Mouse (Mus musculus) lung, postnatal 4 days (tissue): Measurements from ENCODE around the gene Sh3pxd2b.

Source experiments
- DNase-seq, 2 experiments: peaks; one replicate each; pipeline ENCODE4 v3.0.0; 2021

Gene Sh3pxd2b

GRCm38 (mm10) chr11:32374027-32374589, 26.5 kb downstream of the Sh3pxd2b start:
- no peak for DNase-seq

GRCm38 (mm10) chr11:32375104-32375535, 27.5 kb downstream of the Sh3pxd2b start:
- peak; percentile 61 to 80 for DNase-seq

GRCm38 (mm10) chr11:32376086-32376485, 28.5 kb downstream of the Sh3pxd2b start:
- no peak for DNase-seq

- DNase-seq, result no peak
These were observed 32.3 kb downstream of the Sh3pxd2b start for GRCm38 (mm10) chr11:32379910-32380309.

DNA sequence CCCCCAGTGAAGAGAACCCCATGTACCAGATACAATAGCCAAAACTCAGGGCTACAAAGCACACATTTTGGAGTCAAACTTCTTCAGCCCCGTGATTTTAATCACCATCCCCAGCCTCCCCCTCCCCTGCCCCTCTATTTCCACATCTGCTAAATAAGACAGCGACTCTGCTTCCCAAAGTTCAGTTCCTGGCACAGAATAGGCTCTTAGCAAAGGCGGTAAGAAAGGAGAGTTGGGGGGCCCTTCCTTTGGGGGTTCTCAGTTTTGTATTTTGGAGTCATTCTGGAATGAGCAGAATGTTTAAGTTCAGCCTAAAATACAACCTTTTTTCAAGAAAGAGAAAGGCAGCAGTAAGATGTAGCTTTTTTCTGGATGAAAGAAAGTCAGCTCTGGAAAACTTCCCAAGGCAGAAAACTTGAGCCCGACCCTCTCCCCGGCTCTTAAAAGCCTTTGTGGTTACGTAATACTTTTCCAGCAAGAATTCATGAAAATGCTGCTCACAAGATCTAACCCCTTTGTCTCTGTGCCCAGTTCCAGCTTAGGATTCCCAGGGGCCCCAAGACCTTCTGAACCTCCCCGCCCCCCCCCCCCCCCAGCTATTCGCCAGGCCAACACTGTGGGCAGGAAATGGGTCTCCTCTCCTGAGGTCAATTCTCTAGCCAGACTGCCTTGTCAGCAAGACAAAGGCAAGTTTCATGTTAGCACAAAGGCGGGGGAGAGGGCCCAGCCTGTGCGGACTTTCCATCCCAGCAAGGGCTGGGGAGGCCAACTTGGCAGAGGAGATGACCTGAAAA, 35.9 kb downstream of the Sh3pxd2b start:
- DNase-seq, result peak; percentile 68 to 88

GRCm38 (mm10) chr11:32384135-32384801, 36.6 kb downstream of the Sh3pxd2b start:
- no peak for DNase-seq

DNA sequence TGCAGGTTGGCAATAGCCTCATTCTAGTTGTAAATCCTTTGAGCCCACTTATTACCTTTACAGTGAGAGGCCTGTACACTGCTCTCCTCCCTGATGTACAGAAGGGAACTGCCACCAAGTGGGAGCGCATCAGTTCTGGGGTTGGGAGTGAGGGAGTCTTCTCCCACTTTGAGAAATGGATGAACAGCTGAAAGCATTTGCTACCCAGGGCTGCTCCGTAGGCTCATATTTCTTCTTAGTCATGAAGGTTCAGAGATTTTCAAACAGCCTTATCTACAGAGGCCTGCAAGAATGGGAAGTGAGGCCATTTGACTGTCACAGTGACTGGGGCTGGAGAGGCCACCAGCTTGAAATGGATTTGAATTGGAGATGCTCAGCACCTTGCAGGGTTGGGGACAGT, 38.4 kb downstream of the Sh3pxd2b start:
- DNase-seq, result no peak

DNA sequence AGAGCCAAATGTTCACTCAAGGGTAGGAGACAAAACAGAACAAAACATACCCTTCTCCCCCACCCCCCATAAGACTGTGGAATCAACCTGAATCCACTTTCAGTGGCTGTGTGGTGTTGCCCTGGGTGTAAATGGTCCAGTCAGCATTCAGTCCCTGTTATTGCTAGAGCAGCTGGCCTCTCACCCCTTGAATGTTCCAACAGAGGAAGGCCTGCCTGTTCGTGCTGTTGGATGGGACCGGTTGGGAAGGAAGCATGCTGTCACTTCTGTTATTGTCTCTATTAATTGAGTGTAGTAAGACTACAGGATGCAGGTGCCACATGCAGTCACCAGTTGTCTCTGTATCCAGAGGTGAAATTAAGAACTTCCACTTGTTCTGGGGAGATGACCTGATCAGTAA, 40.4 kb downstream of the Sh3pxd2b start:
- no peak for DNase-seq

- peak; percentile 25 to 78 for DNase-seq
These were observed 45.5 kb downstream of the Sh3pxd2b start for GRCm38 (mm10) chr11:32393095-32393494.

DNA sequence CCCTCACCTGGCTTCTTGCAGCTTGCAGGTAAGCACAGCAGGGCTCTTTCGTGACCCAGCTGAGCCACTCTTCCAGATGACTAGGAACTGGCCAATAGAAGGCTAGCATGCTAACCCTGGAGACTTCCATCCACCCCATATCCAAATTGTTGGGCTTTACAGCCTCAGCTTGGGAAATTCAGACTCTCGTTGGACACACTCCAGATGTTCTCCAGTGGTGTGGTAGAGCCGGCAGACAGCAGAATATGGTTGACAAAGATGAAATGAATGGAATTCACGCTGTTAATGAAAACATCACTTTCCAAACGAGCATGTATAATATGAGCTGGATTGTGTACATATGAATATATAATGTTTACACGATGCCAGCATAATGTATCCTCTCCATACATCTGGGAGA, 48.2 kb downstream of the Sh3pxd2b start:
- peak in 1 of 2 experiments; percentile 30 for DNase-seq

DNA sequence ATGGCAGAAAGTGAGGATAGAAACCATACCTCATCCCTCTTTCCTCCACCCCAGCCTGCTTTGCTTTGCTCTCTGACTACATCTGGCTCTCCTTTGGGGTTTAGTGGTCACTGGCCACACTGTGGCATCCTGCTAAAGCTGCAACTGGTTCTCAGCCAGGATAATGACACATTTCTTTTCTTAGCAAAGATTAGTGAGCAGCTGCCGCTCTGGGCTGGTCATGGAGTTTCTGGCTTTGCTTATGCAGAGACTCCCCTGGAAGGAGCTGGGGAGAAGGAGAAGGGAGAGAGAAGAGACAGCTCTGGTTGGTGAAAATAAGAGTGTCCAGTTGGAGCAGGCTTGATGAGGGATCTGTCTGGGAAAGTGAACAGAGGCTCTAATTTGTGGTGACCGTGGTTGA, 50.8 kb downstream of the Sh3pxd2b start:
- DNase-seq, result no peak

DNA sequence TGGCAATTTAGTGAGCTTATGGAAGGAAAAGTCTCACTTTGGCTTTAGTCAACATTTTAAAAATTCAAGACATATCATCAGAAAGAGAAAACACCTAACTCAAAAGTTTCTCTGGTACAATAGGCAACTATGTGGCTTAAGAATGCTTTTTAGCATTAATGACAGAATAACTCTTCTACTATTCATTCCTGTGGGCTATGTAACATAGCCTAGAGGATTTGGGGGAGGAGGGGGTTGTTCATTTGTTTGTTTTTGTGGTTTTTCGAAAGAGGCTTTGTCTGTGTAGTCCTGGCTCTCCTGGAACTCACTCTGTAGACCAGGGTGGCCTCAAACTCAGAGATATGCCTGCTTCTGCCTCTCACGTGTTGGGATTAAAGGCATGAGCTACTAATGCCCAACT, 51.6 kb downstream of the Sh3pxd2b start:
- no peak for DNase-seq

- peak; percentile 41 to 71 for DNase-seq
These were observed 55.1 kb downstream of the Sh3pxd2b start for GRCm38 (mm10) chr11:32402712-32403111.

- no peak for DNase-seq
These were observed 57.1 kb downstream of the Sh3pxd2b start for GRCm38 (mm10) chr11:32404708-32405107.

DNA sequence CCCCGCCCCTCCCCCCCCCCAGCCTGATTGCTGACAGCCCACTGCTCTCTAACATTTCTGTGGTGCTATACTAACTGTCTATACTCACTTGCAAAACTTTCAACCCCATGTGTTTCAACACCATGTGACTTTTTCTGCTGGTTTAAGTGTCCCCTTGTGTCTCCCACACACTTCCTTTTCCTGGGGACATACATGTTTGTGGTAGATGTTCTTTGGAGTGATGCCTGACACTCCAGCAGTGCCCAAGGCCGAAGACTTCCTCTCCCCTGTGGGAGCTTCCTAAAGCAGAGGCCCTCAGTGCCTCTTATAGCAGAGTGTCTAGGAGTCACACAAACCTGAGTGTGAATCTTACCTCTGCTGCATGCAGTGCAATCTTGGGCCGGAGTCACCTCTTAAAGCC, 60.2 kb downstream of the Sh3pxd2b start:
- no peak for DNase-seq

DNA sequence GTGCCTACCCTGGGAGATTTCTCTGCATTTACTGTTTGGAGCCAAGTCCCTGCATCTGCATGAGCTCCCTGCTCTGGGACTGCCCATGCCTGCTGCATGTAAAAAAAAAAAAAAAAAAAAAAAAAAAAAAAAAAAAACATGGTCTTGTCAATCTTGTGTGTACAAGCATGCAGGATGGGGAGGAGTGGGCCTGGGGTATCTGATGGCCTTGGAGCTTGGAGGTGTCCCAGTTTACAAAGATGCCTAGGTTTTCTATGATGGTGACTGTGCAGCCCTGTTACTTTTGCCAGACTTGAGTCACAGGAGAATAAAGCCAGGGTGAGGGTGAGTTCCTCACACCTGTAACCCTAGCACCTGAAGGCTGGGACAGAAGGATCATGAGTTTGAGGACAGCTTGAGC, 61.4 kb downstream of the Sh3pxd2b start:
- DNase-seq, result no peak

DNA sequence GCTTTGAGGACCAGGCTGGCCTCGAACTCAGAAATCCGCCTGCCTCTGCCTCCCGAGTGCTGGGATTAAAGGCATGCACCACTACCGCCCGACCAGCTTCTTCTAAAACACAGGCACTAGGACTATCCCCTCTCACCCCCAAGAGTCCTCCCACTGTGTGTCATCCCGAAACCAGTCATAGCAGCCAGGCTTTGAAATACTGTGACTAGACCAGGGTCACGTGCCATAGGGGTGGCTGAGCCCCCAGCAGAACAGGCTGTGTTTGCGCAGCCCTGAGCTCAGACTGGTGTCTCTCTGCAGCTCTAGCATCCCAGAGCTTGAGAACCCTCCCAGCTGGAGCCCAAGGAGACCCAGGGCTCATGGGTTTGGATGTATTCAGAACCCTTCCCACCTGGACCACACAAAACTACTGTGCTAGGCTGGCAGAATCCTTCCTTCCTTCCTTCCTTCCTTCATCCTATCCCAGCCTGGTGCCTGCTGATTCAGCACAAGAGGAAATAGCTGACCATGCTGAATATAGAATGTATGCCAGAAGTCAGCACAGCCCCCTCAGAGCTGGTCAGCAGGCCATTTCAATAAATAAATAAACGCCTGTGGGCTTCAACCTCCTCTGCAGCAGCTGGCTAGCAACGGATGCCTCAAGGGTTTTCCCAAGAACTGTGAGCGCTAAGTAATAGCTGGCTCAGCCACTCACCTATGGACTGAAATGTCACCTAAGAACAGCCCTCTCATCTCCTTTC, 62.4 kb downstream of the Sh3pxd2b start:
- no peak for DNase-seq

DNA sequence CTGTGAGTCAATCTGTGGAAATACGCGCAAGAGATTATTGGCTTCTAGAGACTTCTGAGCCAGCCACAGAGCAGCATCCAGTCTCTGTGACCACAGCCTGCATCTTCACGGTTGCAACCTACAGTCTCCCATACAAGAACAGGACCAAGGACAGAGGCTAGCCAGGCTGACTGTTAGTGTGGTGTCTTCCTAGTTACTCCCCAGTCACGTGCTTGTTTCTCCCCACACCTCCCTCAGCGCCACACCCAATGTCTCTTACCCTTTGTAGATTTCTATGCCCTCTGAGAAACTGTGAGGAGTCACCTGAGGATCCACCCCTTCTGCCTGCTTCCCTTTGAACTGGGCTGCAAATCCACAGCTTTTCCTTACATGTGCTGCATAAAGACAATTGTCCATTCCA, 72.4 kb downstream of the Sh3pxd2b start:
- no peak for DNase-seq

DNA sequence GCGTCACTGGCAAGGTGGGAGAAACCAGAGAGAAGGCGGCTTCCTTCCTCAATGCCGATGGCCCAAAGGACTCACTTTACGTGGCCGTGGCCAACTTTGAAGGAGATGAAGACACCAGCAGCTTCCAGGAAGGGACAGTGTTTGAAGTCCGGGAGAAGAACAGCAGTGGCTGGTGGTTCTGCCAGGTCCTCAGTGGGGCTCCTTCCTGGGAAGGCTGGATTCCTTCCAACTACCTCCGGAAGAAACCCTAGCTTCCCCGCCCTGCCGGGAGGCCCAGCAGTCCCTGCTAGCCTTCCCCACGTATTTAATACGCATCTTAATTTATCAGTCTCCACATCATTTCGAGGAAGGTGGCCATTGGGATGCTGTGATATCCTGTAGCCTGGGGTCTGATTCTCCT, 75.7 kb downstream of the Sh3pxd2b start:
- DNase-seq, result peak in 1 of 2 experiments; percentile 38

DNA sequence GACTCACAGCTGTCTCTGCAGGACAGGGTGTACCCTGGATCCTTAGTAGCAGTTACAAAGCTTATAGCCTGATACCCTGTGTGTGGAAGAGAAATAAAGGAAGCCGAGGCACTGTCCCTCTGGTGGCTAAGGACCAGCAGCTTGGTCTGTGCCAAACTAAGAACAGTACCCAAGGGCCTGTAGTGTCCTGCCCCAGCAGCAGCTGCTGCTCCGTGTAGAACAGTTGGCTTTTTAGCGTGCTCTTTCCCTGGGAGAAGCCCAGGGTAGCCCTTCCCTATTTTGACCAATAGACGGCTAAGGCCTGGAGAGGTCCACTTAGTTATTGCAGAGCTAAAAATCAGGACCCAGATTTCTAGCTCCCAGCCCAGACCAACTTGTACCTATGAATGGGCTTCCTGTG, 77.0 kb downstream of the Sh3pxd2b start:
- DNase-seq, result no peak

DNA sequence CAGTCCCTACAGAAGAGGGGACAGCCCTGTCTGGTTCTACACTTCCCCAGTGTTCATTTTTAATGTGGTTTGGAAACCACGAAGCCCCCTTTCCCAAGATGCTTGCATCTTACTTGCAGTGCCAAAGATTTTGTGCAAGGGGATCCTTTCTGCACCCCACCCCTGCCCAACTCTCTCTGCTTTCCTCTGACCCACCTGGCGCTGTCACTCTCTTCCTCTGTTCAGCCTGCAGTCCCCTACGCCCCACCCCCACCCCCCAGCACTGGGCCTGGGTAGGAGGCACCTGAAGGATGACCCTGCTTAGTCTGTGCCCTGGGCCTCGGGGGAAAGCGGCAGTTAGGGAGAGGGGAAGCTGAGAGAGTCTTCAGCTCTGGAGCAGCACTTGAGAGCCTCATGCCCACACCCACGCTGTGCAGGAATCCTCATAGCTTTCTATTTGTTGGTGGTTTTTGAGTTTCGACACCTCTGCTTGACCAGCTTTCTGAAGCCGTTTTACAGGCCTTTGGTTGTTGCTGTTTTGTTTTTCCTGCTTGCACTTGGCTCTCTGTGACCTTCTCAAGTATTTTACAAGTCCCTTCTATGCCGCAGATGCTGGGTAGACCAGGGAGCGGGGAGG, 77.5 kb downstream of the Sh3pxd2b start:
- DNase-seq, result peak in 1 of 2 experiments; percentile 30

GRCm38 (mm10) chr11:32427537-32427936, 79.9 kb downstream of the Sh3pxd2b start:
- no peak for DNase-seq
